Mouse (Mus musculus) intestine, postnatal 0 days (tissue): Measurements from ENCODE around the gene Nedd9. TPM values are rescaled to one million over a fixed set of nuclear protein-coding genes. Genes with fewer than 3 reads are reported as not detected.

Source experiments
- ATAC-seq: fragments of 200-750 bp; cut with Nextera tagmentation; 2 replicates; pipeline ENCODE4 v1.8.0; 2017; ENCODE audit warnings: mild to moderate bottlenecking, moderate TSS enrichment, moderate library complexity
- H3K27ac ChIP-seq: fragments of 300-500 bp; sonication (generic); 2 replicates; pipeline ENCODE4 v1.5.1; 2014; ENCODE audit warnings: mild to moderate bottlenecking, low read depth, low read length, moderate library complexity
- H3K27me3 ChIP-seq: fragments of 300-500 bp; sonication (generic); replicated peaks from 2 replicates; pipeline ENCODE4 v1.6.1; 2014; ENCODE audit warnings: low read length, mixed read lengths; ENCODE audit not compliant: control insufficient read depth, insufficient read depth
- H3K36me3 ChIP-seq: fragments of 300-500 bp; sonication (generic); 2 replicates; pipeline ENCODE4 v1.6.1; 2014; ENCODE audit warnings: mild to moderate bottlenecking, moderate library complexity; ENCODE audit not compliant: control insufficient read depth, insufficient read depth
- H3K4me1 ChIP-seq: fragments of 300-500 bp; sonication (generic); replicated peaks from 2 replicates; pipeline ENCODE4 v1.6.1; 2014; ENCODE audit warnings: antibody characterized with exemption, low read length, mixed read lengths; ENCODE audit not compliant: control insufficient read depth, insufficient read depth
- H3K4me2 ChIP-seq: fragments of 300-500 bp; sonication (generic); replicated peaks from 2 replicates; pipeline ENCODE4 v1.6.1; 2014; ENCODE audit warnings: low read depth, mild to moderate bottlenecking, moderate library complexity
- H3K4me3 ChIP-seq: fragments of 300-500 bp; sonication (generic); 2 replicates; pipeline ENCODE4 v1.5.1; 2014; ENCODE audit warnings: low read depth, low read length
- H3K9ac ChIP-seq: fragments of 300-500 bp; sonication (generic); 2 replicates; pipeline ENCODE4 v1.6.1; 2014; ENCODE audit warnings: mild to moderate bottlenecking, low read depth, low read length
- H3K9me3 ChIP-seq: fragments of 300-500 bp; sonication (generic); 2 replicates; pipeline ENCODE4 v1.6.1; 2016; ENCODE audit warnings: mixed run types; ENCODE audit not compliant: control insufficient read depth
- CTCF ChIP-seq: sonication (generic); IDR thresholded peaks from 2 replicates; pipeline ENCODE4 v1.5.1; 2016; ENCODE audit warnings: low read depth, mild to moderate bottlenecking, control low read depth, antibody characterized with exemption, moderate library complexity
- WGBS: fragments of 180-500 bp; shearing (Covaris S2); extraction: QIAGEN DNeasy Blood & Tissue Kit; methylation state at CpG from one replicate; pipeline ENCODE4 v1.1.7; 2014; 5-methylcytosine and 5-hydroxymethylcytosine counted together
- polyA plus RNA-seq: library from polyadenylated mRNA; unstranded; fragments of >200 nt; fragmentation: Nextera tagmentation; extraction: Ambion mirVana; gene quantifications from 2 replicates; pipeline ENCODE4 v1.2.1, GENCODE M21; 2015

Nedd9 gene
- polyA plus RNA-seq, 1 experiment from 2014 or later = 17.6 TPM

DNA sequence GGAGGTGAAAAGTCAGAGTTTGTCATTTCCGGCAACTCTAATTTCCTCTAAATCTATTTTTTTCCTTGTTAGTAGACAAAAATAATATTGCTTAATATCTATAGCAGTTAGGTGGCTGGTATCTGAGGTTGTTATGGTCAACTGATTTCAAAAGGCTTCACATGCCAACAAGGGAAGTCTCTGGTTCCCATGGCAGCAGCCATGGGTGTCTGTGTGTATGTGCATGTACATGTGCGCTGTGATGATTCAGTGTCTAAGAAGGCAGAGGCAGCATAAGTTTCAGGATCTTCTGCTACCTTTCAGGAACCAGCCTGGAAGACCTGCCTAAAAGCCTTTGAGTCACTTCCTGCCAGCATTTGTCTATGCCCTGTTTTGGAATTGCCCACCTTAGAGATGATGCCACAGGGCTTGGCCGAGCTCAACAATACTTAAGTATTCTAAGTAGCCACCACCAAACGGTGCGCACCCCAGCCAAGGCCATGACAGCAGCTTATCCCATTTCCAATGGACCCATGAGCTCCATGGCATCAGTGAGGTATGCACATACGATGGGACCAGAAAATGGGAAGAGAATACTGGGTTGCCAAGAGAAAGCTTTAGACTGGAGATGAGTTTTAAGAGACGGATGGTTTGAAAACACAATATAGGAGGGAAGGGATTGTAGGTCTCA lies 155.4 kb downstream of the Nedd9 start:
- no peak for TF ChIP-seq CTCF
- Histone ChIP-seq H3K9me3 (no peaks in the 10 kb centered on the region), H3K9ac (no peak overlapping the region), H3K4me1 (peaks cover 33% of the 10 kb centered on the region), H3K4me3 (no peak overlapping the region), H3K27ac (no peak overlapping the region), H3K4me2 (no peak overlapping the region), H3K27me3 (no peaks in the 10 kb centered on the region), H3K36me3 (peaks cover 17% of the 10 kb centered on the region; the same call in 1 of the 2 replicates)
- WGBS = 93% methylated on average over 7 of the region's 7 CpGs
- ATAC-seq = no peak

DNA sequence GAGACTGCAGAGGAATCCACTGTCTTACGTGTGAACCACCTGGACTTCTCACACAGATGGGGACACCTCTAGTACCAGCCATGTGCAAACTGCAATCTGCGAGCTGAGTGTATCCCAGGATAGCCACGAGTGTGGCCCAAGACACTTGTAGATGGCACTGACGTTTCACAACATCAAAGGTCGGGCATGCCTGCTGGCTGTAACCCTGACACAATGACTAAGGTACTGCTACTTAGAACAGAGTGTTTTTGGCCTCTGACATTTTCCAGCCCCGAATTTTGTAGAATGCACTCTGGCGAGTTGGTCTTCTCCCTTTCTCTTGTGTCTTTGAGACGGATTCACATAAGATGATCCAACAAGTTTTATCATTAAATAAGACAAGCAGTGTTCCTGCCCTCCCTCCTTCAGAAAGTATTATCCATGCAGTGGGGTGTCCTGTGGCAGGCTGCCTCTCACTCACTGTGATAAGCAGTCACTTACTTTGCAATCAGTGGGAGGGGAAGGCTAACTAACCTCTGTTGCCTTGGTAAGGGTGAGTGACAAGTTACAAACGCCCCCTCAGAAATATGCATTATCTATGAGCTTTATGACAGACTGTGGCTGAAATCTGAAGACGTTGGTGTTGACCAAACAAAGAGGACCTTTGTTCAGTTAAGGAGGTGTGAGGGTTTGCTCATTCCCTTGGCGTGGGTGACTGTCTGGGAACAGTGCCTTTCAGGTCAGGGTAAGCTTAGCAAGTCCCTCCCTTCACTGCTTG lies 156.4 kb downstream of the Nedd9 start:
- H3K4me1 ChIP-seq = peaks cover 25% of the 10 kb centered on the region
- TF ChIP-seq CTCF = no peak
- peak overlapping the region; percentile 21 for H3K27ac ChIP-seq
- peak; percentile 34 for ATAC-seq
- no peaks in the 10 kb centered on the region for H3K9me3 ChIP-seq
- H3K9ac ChIP-seq = no peak overlapping the region
- no peaks in the 10 kb centered on the region for H3K27me3 ChIP-seq
- peaks cover 22% of the 10 kb centered on the region; the same call in 1 of the 2 replicates for H3K36me3 ChIP-seq
- no peak overlapping the region for H3K4me2 ChIP-seq
- WGBS = 49% methylated on average over 11 of the region's 11 CpGs
- no peak overlapping the region for H3K4me3 ChIP-seq

DNA sequence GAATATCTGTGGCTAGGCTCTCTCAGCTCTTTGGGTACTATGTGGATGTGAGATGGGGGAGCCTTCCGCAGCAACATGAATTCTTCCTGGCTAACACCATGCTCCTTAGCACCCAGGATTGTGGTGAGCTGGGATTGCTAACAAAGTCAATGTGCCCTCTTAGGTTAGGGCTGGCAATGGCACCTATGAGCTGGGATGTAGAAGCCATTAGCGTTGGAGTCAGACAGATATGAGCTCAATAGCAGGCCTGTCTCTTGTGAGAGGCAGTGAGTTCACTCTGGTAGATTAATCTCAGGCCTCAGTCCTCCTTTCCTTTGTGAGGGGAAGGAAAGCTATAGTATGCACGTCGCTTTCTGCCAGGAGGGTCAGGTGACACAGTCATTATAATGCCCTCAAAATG lies 157.1 kb downstream of the Nedd9 start:
- Histone ChIP-seq H3K4me3 (no peak overlapping the region), H3K36me3 (peaks cover 18% of the 10 kb centered on the region; the same call in 1 of the 2 replicates), H3K9me3 (no peaks in the 10 kb centered on the region), H3K27me3 (no peaks in the 10 kb centered on the region), H3K4me2 (no peak overlapping the region), H3K9ac (no peak overlapping the region), H3K27ac (no peak overlapping the region), H3K4me1 (peaks cover 19% of the 10 kb centered on the region)
- WGBS = 70% methylated on average over 4 of the region's 4 CpGs
- TF ChIP-seq CTCF = no peak
- ATAC-seq = no peak

DNA sequence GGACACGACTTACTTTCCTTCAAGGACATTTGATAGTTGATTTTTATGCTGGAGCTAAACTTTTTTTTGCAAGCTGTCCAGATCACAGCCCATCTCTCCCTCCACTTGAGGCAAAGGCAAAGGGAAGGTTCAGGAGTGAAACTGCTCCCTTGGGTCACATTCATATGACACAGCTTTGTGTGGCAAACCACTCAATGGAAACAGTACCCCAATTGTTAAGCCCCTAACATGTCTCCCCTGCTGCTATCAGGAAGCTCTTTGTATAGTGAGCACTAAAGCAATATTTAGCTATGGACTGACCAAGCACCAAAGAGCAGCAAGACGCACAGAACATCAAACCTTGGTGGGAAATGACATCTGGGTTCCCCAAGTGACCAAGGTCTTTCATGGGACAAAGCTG lies 158.7 kb downstream of the Nedd9 start:
- WGBS = 73% methylated on average over 2 of the region's 2 CpGs
- ATAC-seq = no peak
- Histone ChIP-seq H3K27me3 (no peaks in the 10 kb centered on the region), H3K27ac (no peak overlapping the region), H3K9me3 (no peaks in the 10 kb centered on the region), H3K4me3 (no peak overlapping the region), H3K9ac (no peak overlapping the region), H3K36me3 (peaks cover 18% of the 10 kb centered on the region; the same call in 1 of the 2 replicates), H3K4me2 (no peak overlapping the region), H3K4me1 (peaks cover 10% of the 10 kb centered on the region)
- TF ChIP-seq CTCF = no peak

DNA sequence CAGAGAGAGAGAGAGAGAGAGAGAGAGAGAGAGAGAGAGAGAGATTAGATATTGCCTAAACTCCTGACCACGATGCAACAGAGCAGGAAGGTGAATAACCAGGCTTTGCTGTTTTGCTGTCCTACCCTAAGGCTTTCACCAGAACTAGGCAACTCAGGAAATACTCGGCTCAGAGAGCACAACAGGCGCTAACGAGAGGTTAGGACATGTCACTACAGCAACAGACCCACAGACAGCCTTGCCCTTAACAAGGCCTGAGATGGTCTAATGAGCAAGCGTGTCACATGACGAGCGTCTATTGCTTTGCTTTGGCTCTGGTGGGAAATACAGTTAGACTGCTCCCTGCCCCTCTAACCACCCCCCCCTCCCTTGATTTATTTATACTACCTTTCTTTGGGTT lies 159.6 kb downstream of the Nedd9 start:
- peaks cover 18% of the 10 kb centered on the region; the same call in 1 of the 2 replicates for H3K36me3 ChIP-seq
- H3K27me3 ChIP-seq = no peaks in the 10 kb centered on the region
- no peaks in the 10 kb centered on the region for H3K9me3 ChIP-seq
- no peak for ATAC-seq
- H3K4me3 ChIP-seq = no peak overlapping the region
- peaks cover 10% of the 10 kb centered on the region for H3K4me1 ChIP-seq
- no peak overlapping the region for H3K4me2 ChIP-seq
- no peak for TF ChIP-seq CTCF
- 64% methylated on average over 7 of the region's 7 CpGs for WGBS
- no peak overlapping the region for H3K9ac ChIP-seq
- no peak overlapping the region for H3K27ac ChIP-seq

DNA sequence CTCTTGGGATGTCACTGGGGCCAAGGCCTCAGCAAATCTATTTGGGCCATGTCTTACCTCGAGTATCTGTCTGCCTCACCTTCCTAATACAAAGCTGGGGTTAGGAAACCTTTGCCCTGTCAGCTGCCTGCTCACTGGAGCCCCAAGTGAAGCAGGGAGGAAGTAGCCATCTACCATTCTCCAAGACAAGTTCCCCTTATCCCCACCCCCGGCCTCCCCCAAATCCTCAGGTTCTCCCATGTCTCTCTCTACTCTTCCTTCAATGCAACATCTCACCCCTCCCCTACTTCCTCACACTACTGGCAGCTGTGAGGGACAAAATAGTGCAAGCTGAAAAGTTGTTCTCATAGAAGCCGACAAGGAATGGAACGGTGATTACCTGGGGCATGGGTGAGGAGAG lies 161.0 kb downstream of the Nedd9 start:
- no peak overlapping the region for H3K9ac ChIP-seq
- H3K27ac ChIP-seq = no peak overlapping the region; the same call in 1 of the 2 replicates
- no peak for ATAC-seq
- no peaks in the 10 kb centered on the region for H3K27me3 ChIP-seq
- H3K36me3 ChIP-seq = peaks cover 14% of the 10 kb centered on the region
- H3K9me3 ChIP-seq = no peaks in the 10 kb centered on the region
- no peak overlapping the region for H3K4me3 ChIP-seq
- peaks cover 5% of the 10 kb centered on the region; the same call in 1 of the 2 replicates for H3K4me1 ChIP-seq
- TF ChIP-seq CTCF = 0 out of 2 replicates have a peak, but pooled peaks have one; percentile 18
- WGBS = 65% methylated on average over 4 of the region's 4 CpGs
- H3K4me2 ChIP-seq = no peak overlapping the region
